Mouse (Mus musculus) brain, embryonic 14.5 days (tissue): ENCODE data around the gene Gm20834. TPM values are rescaled to one million over a fixed set of nuclear protein-coding genes. Genes with fewer than 3 reads are reported as not detected.
"Not testable (repeated sequence)": the region's sequence is repeated elsewhere in the genome, so short reads cannot be mapped to it uniquely, and the experiment has no call there.

ENCODE experiments used
- DNase-seq: peaks from one replicate; pipeline ENCODE4 v3.0.0-alpha.2; 2011; ENCODE audit warnings: low read depth
- polyA plus RNA-seq: library from polyadenylated mRNA; depleted of rRNA; stranded (reverse); fragments of >200 nt; gene quantifications from 2 replicates; pipeline ENCODE4 v1.2.3, GENCODE M21; 2012; rRNA removed

The Gm20834 gene
- polyA plus RNA-seq, result not detected in 2 replicates

- not testable (repeated sequence) for DNase-seq
Observed at GRCm38 (mm10) chrY:10324489-10324888, at the start of gene Gm20834. Gene Gm20834, minus strand, starts transcription at chrY:10324589.

Other genes starting within 250 kb of the Gm20834 start
- not detected in 2 replicates for gene Gm21310, start 177.4 kb downstream of the Gm20834 start, polyA plus RNA-seq
- not detected in 2 replicates for gene Gm28510, start 88.1 kb upstream of the Gm20834 start, polyA plus RNA-seq
- not detected in 2 replicates for gene Gm20737, start 211.5 kb upstream of the Gm20834 start, polyA plus RNA-seq
- not detected in 2 replicates for gene Gm21775, start 228.9 kb upstream of the Gm20834 start, polyA plus RNA-seq